Comparison of ENCODE assay signal across 25 mouse cellular contexts in genomic region chr5:121535116-121535515, GRCm38 (mm10). TPM values are rescaled to one million over a fixed set of nuclear protein-coding genes. Genes with fewer than 3 reads are reported as not detected.
A peak's percentile ranks its signal among the peaks of the same experiment; 100 is the strongest.
DNase-seq lines count a peak whose midpoint lies in the region; ATAC-seq and TF ChIP-seq lines count a peak whose summit lies in the region.
"Had no signal": no experiment of that assay in that cellular context is flagged by ENCODE, and none has a peak within 500 bp of the region (broad histone marks: within the 10 kb centered on the region; RNA-seq: fewer than 3 reads in every experiment).

No protein-coding gene starts in this region.

- TF ChIP-seq CTCF in liver, postnatal 0 days (IDR thresholded peaks at IDR 0.05; ENCODE audit: low read depth): no peak

- peak overlapping the region; percentile 24 for H3K4me3 ChIP-seq in liver, embryonic 13.5 days (replicated peaks)
- H3K4me3 ChIP-seq in liver, postnatal 0 days (ENCODE audit: low read depth, low read length): no peak overlapping the region
- H3K4me3 ChIP-seq in hindbrain, embryonic 13.5 days: no peak overlapping the region
- H3K4me3 ChIP-seq: embryonic facial prominence, embryonic 13.5 days; forebrain, embryonic 10.5 days; heart, embryonic 15.5 days; hindbrain, embryonic 10.5 days; hindbrain, embryonic 15.5 days had no signal

- peak overlapping the region; percentile 58 for H3K4me2 ChIP-seq in liver, embryonic 13.5 days
- H3K4me2 ChIP-seq in liver, postnatal 0 days (ENCODE audit: low read depth, low read length): no peak overlapping the region
- no peak overlapping the region for H3K4me2 ChIP-seq in hindbrain, embryonic 13.5 days
- H3K4me2 ChIP-seq: embryonic facial prominence, embryonic 13.5 days; heart, embryonic 11.5 days; heart, embryonic 15.5 days; hindbrain, embryonic 15.5 days had no signal

- H3K4me1 ChIP-seq in liver, embryonic 13.5 days (replicated peaks): peaks cover 37% of the 10 kb centered on the region
- no peaks in the 10 kb centered on the region for H3K4me1 ChIP-seq in liver, postnatal 0 days (ENCODE audit: insufficient read depth)
- no peaks in the 10 kb centered on the region for H3K4me1 ChIP-seq in hindbrain, embryonic 13.5 days (replicated peaks)
- H3K4me1 ChIP-seq: embryonic facial prominence, embryonic 13.5 days; hindbrain, embryonic 15.5 days had no signal

- peak overlapping the region; percentile 55 for H3K9ac ChIP-seq in liver, embryonic 13.5 days
- H3K9ac ChIP-seq in liver, postnatal 0 days (replicated peaks): no peak overlapping the region
- H3K9ac ChIP-seq in hindbrain, embryonic 13.5 days: no peak overlapping the region
- H3K9ac ChIP-seq: embryonic facial prominence, embryonic 13.5 days; heart, embryonic 15.5 days; hindbrain, embryonic 15.5 days had no signal

- peak; percentile 94 for ATAC-seq in liver, embryonic 13.5 days (ENCODE audit: low read depth)
- peak; percentile 72 for ATAC-seq in liver, postnatal 0 days
- no peak for ATAC-seq in hindbrain, embryonic 13.5 days (ENCODE audit: low FRiP score)
- no peak for ATAC-seq in activated CD4-positive, CD25-positive, alpha-beta regulatory T cell, adult 4 months
- ATAC-seq: forebrain, embryonic 14.5 days had no signal

- DNase-seq in c-Kit-positive CD71-positive TER-119-negative erythroid progenitor cells, embryonic 14.5 days (ENCODE audit: low read depth): peak; percentile 65
- peak; percentile 73 for DNase-seq in c-Kit-positive CD71-positive TER-119-positive erythroid progenitor cells, embryonic 14.5 days (ENCODE audit: low spot score)
- peak; percentile 54 for DNase-seq in liver, embryonic 13.5 days
- DNase-seq in liver, postnatal 0 days: no peak
- no peak for DNase-seq in frontal cortex, adult 2 months (ENCODE audit: extremely low spot score in 1 of 2, low spot score in 1 of 2)
- DNase-seq in gastrocnemius, postnatal 14 days: no peak
- DNase-seq: adrenal gland, postnatal 10 days; cerebellum, adult 18-20 months; cerebellum, adult 9-11 months; heart, adult 18-20 months; heart, postnatal 14 days had no signal

- intact Hi-C loops in gastrocnemius, postnatal 14 days (cut with DNase I; ENCODE audit: low total_unique reads): no loop called here

- H3K9me3 ChIP-seq in liver, embryonic 13.5 days (replicated peaks): no peaks in the 10 kb centered on the region
- H3K9me3 ChIP-seq in liver, postnatal 0 days (ENCODE audit: low read length): no peaks in the 10 kb centered on the region
- no peaks in the 10 kb centered on the region for H3K9me3 ChIP-seq in hindbrain, embryonic 13.5 days
- H3K9me3 ChIP-seq: embryonic facial prominence, embryonic 13.5 days; forebrain, embryonic 10.5 days; heart, embryonic 15.5 days; hindbrain, embryonic 10.5 days; hindbrain, embryonic 15.5 days had no signal

- H3K27me3 ChIP-seq in liver, embryonic 13.5 days: no peaks in the 10 kb centered on the region
- H3K27me3 ChIP-seq in liver, postnatal 0 days (ENCODE audit: insufficient read depth, low read length): no peaks in the 10 kb centered on the region
- no peaks in the 10 kb centered on the region for H3K27me3 ChIP-seq in hindbrain, embryonic 13.5 days
- H3K27me3 ChIP-seq: embryonic facial prominence, embryonic 13.5 days; heart, embryonic 15.5 days; hindbrain, embryonic 15.5 days had no signal

- peak overlapping the region; percentile 84 for H3K27ac ChIP-seq in liver, embryonic 13.5 days
- no peak overlapping the region for H3K27ac ChIP-seq in liver, postnatal 0 days (ENCODE audit: low read depth)
- no peak overlapping the region for H3K27ac ChIP-seq in hindbrain, embryonic 13.5 days
- H3K27ac ChIP-seq: embryonic facial prominence, embryonic 13.5 days; forebrain, embryonic 10.5 days; heart, embryonic 15.5 days; hindbrain, embryonic 10.5 days; hindbrain, embryonic 15.5 days had no signal

- TF ChIP-seq EP300 in liver, postnatal 0 days (IDR thresholded peaks at IDR 0.05; ENCODE audit: low read depth): 0 out of 2 replicates have a peak, but pooled peaks have one; percentile 33

- peaks cover 86% of the 10 kb centered on the region for H3K36me3 ChIP-seq in liver, embryonic 13.5 days
- H3K36me3 ChIP-seq in liver, postnatal 0 days (replicated peaks; ENCODE audit: insufficient read depth, low read length): peaks cover 64% of the 10 kb centered on the region
- peaks cover 73% of the 10 kb centered on the region for H3K36me3 ChIP-seq in hindbrain, embryonic 13.5 days

- WGBS in liver, embryonic 13.5 days (ENCODE audit: insufficient replicate concordance): 25% methylated on average over 3 of the region's 3 CpGs
- 55% methylated on average over 3 of the region's 3 CpGs for WGBS in liver, postnatal 0 days (ENCODE audit: insufficient replicate concordance)
- 97% methylated on average over 3 of the region's 3 CpGs for WGBS in hindbrain, embryonic 13.5 days

RNA-seq across cellular contexts. Expression of gene Adam1a, which starts 10.2 kb away (rescaled TPM):
- 0.33 and 0.48 TPM in 2 replicates for polyA plus RNA-seq in liver, embryonic 13.5 days (2015; fragmentation: Nextera tagmentation; extraction: Ambion mirVana)
- polyA plus RNA-seq in liver, postnatal 0 days (2015; fragmentation: Nextera tagmentation; extraction: Ambion mirVana): 0.15 and 0.25 TPM in 2 replicates
- 3.9 TPM in 2 replicates for polyA plus RNA-seq in hindbrain, embryonic 13.5 days (2015; fragmentation: Nextera tagmentation; extraction: Ambion mirVana)
- polyA plus RNA-seq in frontal cortex, adult 2 months (2012; rRNA removed): 23.8 and 24.2 TPM in 2 replicates
- 1 to 10 TPM in 1 of 2 experiments, under 1 TPM in 1; 0.54 to 1.4 TPM for polyA plus RNA-seq in activated CD4-positive, CD25-positive, alpha-beta regulatory T cell, adult 4 months (2017; shearing (Covaris generic))
- total RNA-seq in gastrocnemius, postnatal 14 days (2021): 1 to 10 TPM; 1.5 TPM

RNA-seq across cellular contexts. Expression of gene Gm42878, which starts 10.2 kb away (rescaled TPM):
- polyA plus RNA-seq in liver, embryonic 13.5 days (2015; fragmentation: Nextera tagmentation; extraction: Ambion mirVana): not detected in 2 replicates
- polyA plus RNA-seq in liver, postnatal 0 days (2015; fragmentation: Nextera tagmentation; extraction: Ambion mirVana): not detected in 2 replicates
- not detected in 2 replicates for polyA plus RNA-seq in hindbrain, embryonic 13.5 days (2015; fragmentation: Nextera tagmentation; extraction: Ambion mirVana)
- 0.42 and 0.48 TPM in 2 replicates for polyA plus RNA-seq in frontal cortex, adult 2 months (2012; rRNA removed)
- not detected for polyA plus RNA-seq in activated CD4-positive, CD25-positive, alpha-beta regulatory T cell, adult 4 months (2017; shearing (Covaris generic))
- total RNA-seq in gastrocnemius, postnatal 14 days (2021): not detected
- total RNA-seq: adrenal gland, postnatal 4 days; ES-E14; gastrocnemius, postnatal 4 days; heart, adult 18-20 months; heart, postnatal 14 days had no signal
- polyA plus RNA-seq: embryonic facial prominence, embryonic 13.5 days; forebrain, embryonic 10.5 days; forebrain, embryonic 14.5 days; heart, embryonic 11.5 days; heart, embryonic 15.5 days; hindbrain, embryonic 10.5 days; hindbrain, embryonic 15.5 days had no signal

RNA-seq across cellular contexts. Expression of gene Mapkapk5, which starts 10.6 kb away (rescaled TPM):
- 27.4 and 29.1 TPM in 2 replicates for polyA plus RNA-seq in liver, embryonic 13.5 days (2015; fragmentation: Nextera tagmentation; extraction: Ambion mirVana)
- 15.5 and 18.1 TPM in 2 replicates for polyA plus RNA-seq in liver, postnatal 0 days (2015; fragmentation: Nextera tagmentation; extraction: Ambion mirVana)
- polyA plus RNA-seq in hindbrain, embryonic 13.5 days (2015; fragmentation: Nextera tagmentation; extraction: Ambion mirVana): 55.0 and 59.7 TPM in 2 replicates
- 107 and 118 TPM in 2 replicates for polyA plus RNA-seq in frontal cortex, adult 2 months (2012; rRNA removed)
- polyA plus RNA-seq in activated CD4-positive, CD25-positive, alpha-beta regulatory T cell, adult 4 months (2017; shearing (Covaris generic)): 10 to 100 TPM; 23.4 to 26.0 TPM
- total RNA-seq in gastrocnemius, postnatal 14 days (2021): 10 to 100 TPM; 57.3 to 64.1 TPM

RNA-seq across cellular contexts. Expression of gene Adam1b, which starts 31.9 kb away (rescaled TPM):
- polyA plus RNA-seq in liver, embryonic 13.5 days (2015; fragmentation: Nextera tagmentation; extraction: Ambion mirVana): not detected in 2 replicates
- not detected in 2 replicates for polyA plus RNA-seq in liver, postnatal 0 days (2015; fragmentation: Nextera tagmentation; extraction: Ambion mirVana)
- 0.13 TPM in 1 of 2 replicates, not detected in the other for polyA plus RNA-seq in hindbrain, embryonic 13.5 days (2015; fragmentation: Nextera tagmentation; extraction: Ambion mirVana)
- 0.04 TPM in 1 of 2 replicates, not detected in the other for polyA plus RNA-seq in frontal cortex, adult 2 months (2012; rRNA removed)
- polyA plus RNA-seq in activated CD4-positive, CD25-positive, alpha-beta regulatory T cell, adult 4 months (2017; shearing (Covaris generic)): not detected
- total RNA-seq in gastrocnemius, postnatal 14 days (2021): not detected
- total RNA-seq: adrenal gland, postnatal 10 days; adrenal gland, postnatal 4 days; gastrocnemius, adult 8-10 months; gastrocnemius, postnatal 4 days; heart, adult 18-20 months; heart, postnatal 14 days had no signal
- polyA plus RNA-seq: brain, embryonic 14.5 days; embryonic facial prominence, embryonic 13.5 days; forebrain, embryonic 10.5 days; forebrain, embryonic 14.5 days had no signal

RNA-seq across cellular contexts. Expression of gene Aldh2, which starts 58.5 kb away (rescaled TPM):
- polyA plus RNA-seq in liver, embryonic 13.5 days (2015; fragmentation: Nextera tagmentation; extraction: Ambion mirVana): 123 and 138 TPM in 2 replicates
- 395 and 411 TPM in 2 replicates for polyA plus RNA-seq in liver, postnatal 0 days (2015; fragmentation: Nextera tagmentation; extraction: Ambion mirVana)
- 104 and 109 TPM in 2 replicates for polyA plus RNA-seq in hindbrain, embryonic 13.5 days (2015; fragmentation: Nextera tagmentation; extraction: Ambion mirVana)
- polyA plus RNA-seq in frontal cortex, adult 2 months (2012; rRNA removed): 199 and 205 TPM in 2 replicates
- 10 to 100 TPM in 1 of 2 experiments, 1 to 10 TPM in 1; 7.1 to 11.2 TPM for polyA plus RNA-seq in activated CD4-positive, CD25-positive, alpha-beta regulatory T cell, adult 4 months (2017; shearing (Covaris generic))
- 100 to 1,000 TPM; 104 to 113 TPM for total RNA-seq in gastrocnemius, postnatal 14 days (2021)

Comparison
In these comparisons a context has a peak if more than half of its experiments do, and no peak if none do; other contexts are left out.
1. DNase-seq: peak in c-Kit-positive CD71-positive TER-119-negative erythroid progenitor cells, embryonic 14.5 days (single experiment), c-Kit-positive CD71-positive TER-119-positive erythroid progenitor cells, embryonic 14.5 days (single experiment) and liver, embryonic 13.5 days (single experiment); none in liver, postnatal 0 days (single experiment), frontal cortex, adult 2 months (0 of 2) and gastrocnemius, postnatal 14 days (single experiment).
2. ATAC-seq: peak in liver, embryonic 13.5 days (single experiment) and liver, postnatal 0 days (single experiment); none in hindbrain, embryonic 13.5 days (single experiment) and activated CD4-positive, CD25-positive, alpha-beta regulatory T cell, adult 4 months (single experiment).